Comparison of ENCODE assay signal across 9 mouse cellular contexts in genomic region chr2:85284626-85285025, GRCm38 (mm10). TPM values are rescaled to one million over a fixed set of nuclear protein-coding genes. Genes with fewer than 3 reads are reported as not detected.
DNase-seq lines count a peak whose midpoint lies in the region; ATAC-seq and TF ChIP-seq lines count a peak whose summit lies in the region.
"Had no signal": no experiment of that assay in that cellular context is flagged by ENCODE, and none has a peak within 500 bp of the region (broad histone marks: within the 10 kb centered on the region; RNA-seq: fewer than 3 reads in every experiment).

No protein-coding gene starts in this region.

- peak overlapping the region; percentile 30; the same call in 1 of the 2 replicates for H3K9ac ChIP-seq in heart, embryonic 16.5 days (ENCODE audit: low read length)

- no peak for TF ChIP-seq POLR2A in brain, embryonic 14.5 days (IDR thresholded peaks at IDR 0.05; ENCODE audit: borderline replicate concordance, extremely low read depth, insufficient read depth, insufficient read length, poor library complexity, severe bottlenecking)

- no peaks in the 10 kb centered on the region for H3K27me3 ChIP-seq in heart, embryonic 16.5 days (ENCODE audit: control insufficient read depth, insufficient read depth, low read length)

- H3K4me3 ChIP-seq in heart, embryonic 16.5 days (ENCODE audit: low read length): no peak overlapping the region

- DNase-seq in brain, embryonic 14.5 days (ENCODE audit: low read depth): peak; percentile 82
- peak; percentile 18 for DNase-seq in embryo, embryonic 11 days
- peak; percentile 69 for DNase-seq in left cerebral cortex, adult 11 months (ENCODE audit: low spot score)
- DNase-seq in retina, postnatal 1 day: peak; percentile 4
- DNase-seq in lung, postnatal 25 days (ENCODE audit: low spot score): no peak

- 15% methylated on average over 6 of the region's 6 CpGs for WGBS in heart, embryonic 16.5 days

- H3K27ac ChIP-seq in heart, embryonic 16.5 days (ENCODE audit: low read length): peak overlapping the region; percentile 25

- H3K4me2 ChIP-seq in heart, embryonic 16.5 days (ENCODE audit: low read depth, low read length): peak overlapping the region; percentile 5; the same call in 1 of the 2 replicates

- no peaks in the 10 kb centered on the region for H3K9me3 ChIP-seq in heart, embryonic 16.5 days (replicated peaks; ENCODE audit: control insufficient read depth, low read length)

- ATAC-seq in heart, embryonic 16.5 days (replicated peaks; ENCODE audit: extremely low read depth, insufficient read depth, low FRiP score): 0 out of 2 replicates have a peak, but pooled peaks have one; percentile 49
- ATAC-seq in megakaryocyte progenitor cell, adult 5-6 weeks (replicated peaks; ENCODE audit: poor library complexity): no peak

- H3K36me3 ChIP-seq in heart, embryonic 16.5 days (ENCODE audit: control insufficient read depth, insufficient read depth): no peaks in the 10 kb centered on the region

- peaks cover 3% of the 10 kb centered on the region for H3K4me1 ChIP-seq in heart, embryonic 16.5 days (ENCODE audit: control insufficient read depth, insufficient read depth, low read length)

- TF ChIP-seq CTCF in brain, embryonic 14.5 days (IDR thresholded peaks at IDR 0.05; ENCODE audit: borderline replicate concordance, extremely low read depth, insufficient read depth, insufficient read length): no peak

RNA-seq across cellular contexts. Expression of gene Olfr987, which starts 54.5 kb away (rescaled TPM):
- polyA plus RNA-seq in brain, embryonic 14.5 days (2012; rRNA removed): not detected in 2 replicates
- not detected in 2 replicates for polyA plus RNA-seq in heart, embryonic 16.5 days (2015; fragmentation: Nextera tagmentation; extraction: Ambion mirVana)
- total RNA-seq in megakaryocyte progenitor cell, adult 5-6 weeks (2015): not detected in 2 replicates
- not detected in 2 replicates for total RNA-seq in megakaryocyte progenitor cell, adult 5-6 weeks (2017)
- total RNA-seq: hematopoietic stem cell, adult 5-6 weeks; neutrophil, adult 5-6 weeks had no signal
